Comparison of ENCODE assay signal across 24 mouse cellular contexts in the genomic region with DNA sequence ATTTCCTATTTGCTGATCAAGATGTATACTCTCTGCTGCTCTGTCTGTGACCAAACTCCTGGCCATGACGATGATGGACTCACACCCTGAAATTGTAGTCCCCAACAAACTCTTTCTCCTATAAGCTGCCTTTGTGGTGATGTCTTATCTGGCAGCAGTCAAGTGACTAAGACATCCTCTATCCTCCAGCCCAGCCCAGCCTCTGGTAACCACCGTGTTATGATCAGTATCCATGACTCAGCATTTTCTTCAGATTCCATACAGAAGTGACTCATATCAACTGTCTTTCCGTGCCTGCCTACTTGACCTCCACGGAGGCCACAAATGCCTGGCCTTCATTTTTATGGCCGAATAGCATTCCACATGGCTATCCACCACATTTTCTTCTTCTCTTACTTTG.
DNase-seq lines count a peak whose midpoint lies in the region; ATAC-seq and TF ChIP-seq lines count a peak whose summit lies in the region.
"Had no signal": no experiment of that assay in that cellular context is flagged by ENCODE, and none has a peak within 500 bp of the region (broad histone marks: within the 10 kb centered on the region; RNA-seq: fewer than 3 reads in every experiment).

No protein-coding gene starts in this region.

- H3K9ac ChIP-seq in midbrain, embryonic 11.5 days (ENCODE audit: low read length), result no peak overlapping the region
- H3K9ac ChIP-seq in midbrain, embryonic 16.5 days (ENCODE audit: low read depth, low read length), result no peak overlapping the region
- H3K9ac ChIP-seq in ES-E14 (ENCODE audit: insufficient read depth, low read depth, low read length, poor library complexity, severe bottlenecking), result no peak overlapping the region
- H3K9ac ChIP-seq: embryonic facial prominence, embryonic 13.5 days; forebrain, embryonic 12.5 days; forebrain, embryonic 15.5 days; hindbrain, embryonic 12.5 days; hindbrain, embryonic 15.5 days had no signal

- in situ Hi-C loops in ES-E14 (cut with MboI; ENCODE audit: low sequenced_read_pairs in 2 of 2, unreplicated experiment in 2 of 2), result no loop called here

- peak; percentile 60 for DNase-seq in midbrain, embryonic 11.5 days (ENCODE audit: low spot score, missing footprints)
- no peak for DNase-seq in ES-E14 (ENCODE audit: low read depth, low spot score)
- peak; percentile 38 for DNase-seq in Muller cell, postnatal 12 days (ENCODE audit: inconsistent ontology term)
- DNase-seq in cerebellum, postnatal 36 days, result no peak
- DNase-seq in lung, postnatal 36 days, result no peak
- no peak for DNase-seq in cerebellum, postnatal 10 days
- DNase-seq: adrenal gland, adult 8-10 months; adrenal gland, postnatal 25 days; B cell, adult 2 months; cerebellum, adult 11-12 months; cerebellum, adult 8-10 months; cerebellum, postnatal 14 days; gastrocnemius, postnatal 25 days had no signal

- no peak overlapping the region for H3K4me2 ChIP-seq in midbrain, embryonic 11.5 days
- H3K4me2 ChIP-seq in midbrain, embryonic 16.5 days (ENCODE audit: low read length), result no peak overlapping the region
- H3K4me2 ChIP-seq: embryonic facial prominence, embryonic 13.5 days; forebrain, embryonic 12.5 days; forebrain, embryonic 15.5 days; heart, embryonic 11.5 days; hindbrain, embryonic 12.5 days; hindbrain, embryonic 15.5 days had no signal

- H3K36me3 ChIP-seq in midbrain, embryonic 11.5 days (ENCODE audit: control insufficient read depth, insufficient read depth, low read length), result no peaks in the 10 kb centered on the region
- no peaks in the 10 kb centered on the region for H3K36me3 ChIP-seq in midbrain, embryonic 16.5 days (ENCODE audit: control insufficient read depth, insufficient read depth, low read length)
- no peaks in the 10 kb centered on the region for H3K36me3 ChIP-seq in ES-E14 (ENCODE audit: control insufficient read depth, insufficient read depth, low read length, poor library complexity, severe bottlenecking)
- H3K36me3 ChIP-seq: embryonic facial prominence, embryonic 13.5 days; forebrain, embryonic 12.5 days; hindbrain, embryonic 12.5 days; hindbrain, embryonic 15.5 days had no signal

- H3K27me3 ChIP-seq in midbrain, embryonic 11.5 days (ENCODE audit: control insufficient read depth, insufficient read depth, low read length), result no peaks in the 10 kb centered on the region
- no peaks in the 10 kb centered on the region for H3K27me3 ChIP-seq in midbrain, embryonic 16.5 days (ENCODE audit: control insufficient read depth, insufficient read depth, low read depth, low read length)
- H3K27me3 ChIP-seq: CH12.LX; embryonic facial prominence, embryonic 13.5 days; forebrain, embryonic 15.5 days; hindbrain, embryonic 12.5 days; hindbrain, embryonic 15.5 days had no signal

- peaks cover 4% of the 10 kb centered on the region; the same call in 1 of the 2 replicates for H3K9me3 ChIP-seq in midbrain, embryonic 11.5 days (ENCODE audit: control insufficient read depth, low read length)
- peaks cover 7% of the 10 kb centered on the region; the same call in 1 of the 2 replicates for H3K9me3 ChIP-seq in midbrain, embryonic 16.5 days (replicated peaks; ENCODE audit: control insufficient read depth, low read length, poor library complexity, severe bottlenecking)
- H3K9me3 ChIP-seq in ES-E14 (ENCODE audit: control insufficient read depth, insufficient read depth, low read depth, low read length), result no peaks in the 10 kb centered on the region
- H3K9me3 ChIP-seq: forebrain, embryonic 12.5 days had no signal

- 92% methylated on average over 5 of the region's 5 CpGs for WGBS in midbrain, embryonic 11.5 days
- 91% methylated on average over 5 of the region's 5 CpGs for WGBS in midbrain, embryonic 16.5 days

- peaks cover 10% of the 10 kb centered on the region; the same call in 1 of the 2 replicates for H3K4me1 ChIP-seq in midbrain, embryonic 11.5 days (ENCODE audit: control insufficient read depth, insufficient read depth, low read length)
- no peaks in the 10 kb centered on the region for H3K4me1 ChIP-seq in midbrain, embryonic 16.5 days (ENCODE audit: control insufficient read depth, insufficient read depth, low read length)
- H3K4me1 ChIP-seq in ES-E14 (ENCODE audit: control insufficient read depth in 2 of 2, insufficient read depth in 2 of 2, low read length in 2 of 2, poor library complexity in 1 of 2), result no peaks in the 10 kb centered on the region
- H3K4me1 ChIP-seq: embryonic facial prominence, embryonic 13.5 days; hindbrain, embryonic 15.5 days had no signal

- no peak overlapping the region for H3K27ac ChIP-seq in midbrain, embryonic 11.5 days (ENCODE audit: low read depth, low read length)
- no peak overlapping the region for H3K27ac ChIP-seq in midbrain, embryonic 16.5 days (ENCODE audit: low read length)
- H3K27ac ChIP-seq in ES-E14 (ENCODE audit: insufficient read depth, low read depth, low read length, poor library complexity, severe bottlenecking), result no peak overlapping the region
- H3K27ac ChIP-seq: embryonic facial prominence, embryonic 13.5 days; forebrain, embryonic 12.5 days; forebrain, embryonic 15.5 days; hindbrain, embryonic 12.5 days; hindbrain, embryonic 15.5 days had no signal

- H3K4me3 ChIP-seq in midbrain, embryonic 11.5 days (ENCODE audit: low read depth, low read length), result no peak overlapping the region
- H3K4me3 ChIP-seq in midbrain, embryonic 16.5 days (ENCODE audit: low read depth, low read length), result no peak overlapping the region
- no peak overlapping the region for H3K4me3 ChIP-seq in ES-E14 (ENCODE audit: insufficient read depth in 1 of 2, low read depth in 1 of 2, low read length in 2 of 2, poor library complexity in 1 of 2, severe bottlenecking in 1 of 2)
- H3K4me3 ChIP-seq: embryonic facial prominence, embryonic 13.5 days; erythroblast, embryonic 14.5 days; forebrain, embryonic 12.5 days; forebrain, embryonic 15.5 days; hindbrain, embryonic 12.5 days; hindbrain, embryonic 15.5 days had no signal

- ATAC-seq in midbrain, embryonic 11.5 days (ENCODE audit: low FRiP score), result no peak
- ATAC-seq in midbrain, embryonic 16.5 days, result no peak
- ATAC-seq: activated CD4-positive, CD25-positive, alpha-beta regulatory T cell, adult 4 months; forebrain, embryonic 15.5 days; intestine, postnatal 0 days had no signal

TF ChIP-seq in ES-E14, 5 proteins besides CTCF, POLR2A, EP300 and RAD21:
- no peak for TF ChIP-seq HCFC1 (IDR thresholded peaks at IDR 0.05; ENCODE audit: borderline replicate concordance, insufficient read depth, low read length)
- peak; percentile 86 for TF ChIP-seq MAFK (IDR thresholded peaks at IDR 0.05; ENCODE audit: insufficient read depth, low read depth, low read length)
- no peak for TF ChIP-seq ZNF384 (IDR thresholded peaks at IDR 0.05; ENCODE audit: low read depth, low read length)
- TF ChIP-seq ZC3H11A (IDR thresholded peaks at IDR 0.05; ENCODE audit: borderline replicate concordance, low read depth, low read length), result no peak
- no peak for TF ChIP-seq CHD2 (IDR thresholded peaks at IDR 0.05; ENCODE audit: low read depth, low read length)
TF ChIP-seq in ES-E14: peak in this region for 1.

Comparison
In these comparisons a context has a peak if more than half of its experiments do, and no peak if none do; other contexts are left out.
1. DNase-seq: peak in midbrain, embryonic 11.5 days (single experiment) and Muller cell, postnatal 12 days (single experiment); none in ES-E14 (single experiment), cerebellum, postnatal 36 days (0 of 2), lung, postnatal 36 days (single experiment) and cerebellum, postnatal 10 days (0 of 2).